Mouse (Mus musculus) hindbrain, embryonic 11.5 days (tissue): ENCODE measurements at regions not wholly inside any gene's neighbourhood (a gene's known extent, or its start where the extent isn't known, plus 50 kb on each side); places are given as distances from the start of the nearest gene placed in this dataset.

Experiments used
- ATAC-seq: fragments of 200-750 bp; cut with Nextera tagmentation; 2 replicates; pipeline ENCODE4 v1.8.0; 2017; ENCODE audit warnings: mild to moderate bottlenecking, moderate TSS enrichment, moderate library complexity; ENCODE audit not compliant: low FRiP score
- DNase-seq: peaks from one replicate; pipeline ENCODE4 v3.0.0-alpha.2; 2015; ENCODE audit warnings: low spot score
- H3K27ac ChIP-seq: fragments of 300-500 bp; sonication (generic); 2 replicates; pipeline ENCODE4 v1.5.1; 2014; ENCODE audit warnings: mild to moderate bottlenecking, low read depth, low read length
- H3K27me3 ChIP-seq: fragments of 300-500 bp; sonication (generic); 2 replicates; pipeline ENCODE4 v1.6.1; 2014; ENCODE audit warnings: mild to moderate bottlenecking, low read length, moderate library complexity, mixed read lengths; ENCODE audit not compliant: control insufficient read depth, insufficient read depth
- H3K36me3 ChIP-seq: fragments of 300-500 bp; sonication (generic); 2 replicates; pipeline ENCODE4 v1.6.1; 2014; ENCODE audit warnings: mild to moderate bottlenecking, low read length, moderate library complexity, mixed read lengths; ENCODE audit not compliant: control insufficient read depth, insufficient read depth
- H3K4me1 ChIP-seq: fragments of 300-500 bp; sonication (generic); replicated peaks from 2 replicates; pipeline ENCODE4 v1.6.1; 2014; ENCODE audit warnings: low read length, mixed read lengths; ENCODE audit not compliant: control insufficient read depth, insufficient read depth
- H3K4me2 ChIP-seq: fragments of 300-500 bp; sonication (generic); replicated peaks from 2 replicates; pipeline ENCODE4 v1.6.1; 2014; ENCODE audit warnings: mild to moderate bottlenecking, low read depth, low read length
- H3K4me3 ChIP-seq: fragments of 300-500 bp; sonication (generic); 2 replicates; pipeline ENCODE4 v1.5.1; 2014; ENCODE audit warnings: low read depth, low read length
- H3K9ac ChIP-seq: fragments of 300-500 bp; sonication (generic); 2 replicates; pipeline ENCODE4 v1.6.1; 2014; ENCODE audit warnings: low read depth, low read length
- H3K9me3 ChIP-seq: fragments of 300-500 bp; sonication (generic); 2 replicates; pipeline ENCODE4 v1.6.1; 2016; ENCODE audit warnings: low read length; ENCODE audit not compliant: control insufficient read depth
- WGBS: fragments of 180-500 bp; shearing (Covaris S2); extraction: QIAGEN DNeasy Blood & Tissue Kit; methylation state at CpG from one replicate; pipeline ENCODE4 v1.1.7; 2014; 5-methylcytosine and 5-hydroxymethylcytosine counted together

DNA sequence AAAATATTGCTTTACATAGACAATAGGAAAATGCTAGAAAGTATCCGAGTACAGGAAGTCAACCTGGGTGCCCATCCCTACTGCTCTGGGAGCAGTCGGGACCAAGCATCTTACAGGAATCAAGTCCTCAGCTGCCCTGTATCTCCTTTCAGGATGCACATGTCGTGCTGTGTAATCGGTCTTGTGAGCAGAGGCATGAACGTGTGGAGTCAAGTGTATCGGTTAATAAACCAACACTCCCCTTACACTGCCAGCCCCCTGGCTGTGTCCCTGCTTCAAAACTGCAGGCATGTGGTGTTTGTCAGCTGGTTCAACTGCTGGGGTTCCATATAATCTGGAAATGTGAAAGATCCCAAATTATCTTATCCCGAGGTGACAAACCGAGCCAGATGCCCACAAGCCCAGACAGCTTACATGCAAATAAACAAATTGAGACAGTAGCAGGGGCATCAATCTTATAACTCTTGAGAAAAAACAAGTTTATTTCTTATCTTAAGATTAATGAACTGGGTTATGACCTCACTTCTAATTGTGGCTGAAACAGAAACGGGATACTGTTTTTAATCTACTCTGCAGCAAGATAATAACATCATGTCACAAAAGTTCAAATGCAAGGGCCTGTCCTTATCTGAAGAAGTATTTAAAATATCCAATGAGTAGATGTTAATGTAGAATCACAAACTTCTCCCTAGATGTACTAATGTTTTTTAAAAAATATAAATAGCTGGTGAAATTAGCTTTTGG lies 193.6 kb downstream of the Qdpr start:
- Histone ChIP-seq H3K27ac (no peak overlapping the region), H3K4me1 (no peaks in the 10 kb centered on the region), H3K36me3 (no peaks in the 10 kb centered on the region), H3K4me3 (no peak overlapping the region), H3K9me3 (no peaks in the 10 kb centered on the region), H3K4me2 (no peak overlapping the region), H3K9ac (no peak overlapping the region), H3K27me3 (no peaks in the 10 kb centered on the region)
- WGBS, result 79% methylated on average over 9 of the region's 9 CpGs
- DNase-seq (no peak), ATAC-seq (no peak)

DNA sequence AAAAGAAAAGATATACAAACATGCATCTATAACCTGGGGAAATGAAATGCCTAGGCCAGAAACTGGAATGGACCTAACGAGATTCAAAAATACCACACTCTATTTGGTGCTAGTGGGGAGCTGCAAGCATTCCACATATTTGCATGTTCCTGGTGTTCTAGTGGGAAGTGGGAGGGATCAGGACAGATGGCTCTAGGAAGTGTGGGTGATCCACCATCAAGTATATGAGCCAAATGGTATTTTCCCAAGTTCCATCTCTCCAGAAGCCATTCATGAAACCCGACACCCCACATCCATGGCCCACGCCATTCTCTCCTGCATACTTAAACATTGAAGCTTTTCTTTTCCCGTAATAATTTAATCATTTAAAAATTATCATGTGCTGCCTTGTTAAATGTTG lies 218.2 kb downstream of the Qdpr start:
- H3K4me1 ChIP-seq, result no peaks in the 10 kb centered on the region
- H3K4me3 ChIP-seq, result no peak overlapping the region
- 84% methylated on average over 4 of the region's 4 CpGs for WGBS
- DNase-seq, result no peak
- H3K27ac ChIP-seq, result no peak overlapping the region
- no peaks in the 10 kb centered on the region for H3K9me3 ChIP-seq
- ATAC-seq, result no peak
- no peaks in the 10 kb centered on the region for H3K36me3 ChIP-seq
- no peak overlapping the region for H3K4me2 ChIP-seq
- no peaks in the 10 kb centered on the region for H3K27me3 ChIP-seq
- no peak overlapping the region for H3K9ac ChIP-seq

DNA sequence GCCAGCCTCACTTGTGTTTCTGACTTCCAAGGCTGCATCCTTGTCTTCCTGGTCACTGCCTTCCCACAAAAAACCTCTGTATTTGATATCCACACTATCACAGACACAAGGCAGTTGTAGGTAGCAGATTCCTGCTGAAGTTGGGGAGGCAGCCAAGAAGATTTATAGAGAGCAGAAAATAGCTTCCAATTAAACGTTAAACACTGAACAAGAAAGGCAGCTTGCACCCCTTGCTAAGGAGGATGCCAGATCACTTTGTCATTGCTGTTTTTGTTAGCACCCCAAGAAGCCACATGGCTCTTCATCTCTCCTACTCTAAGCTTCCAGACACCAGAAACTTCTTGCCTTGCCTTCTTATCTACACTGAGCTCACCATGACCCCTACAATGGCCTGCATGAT lies 219.9 kb downstream of the Qdpr start:
- ATAC-seq, result no peak
- Histone ChIP-seq H3K36me3 (no peaks in the 10 kb centered on the region), H3K9ac (no peak overlapping the region), H3K9me3 (no peaks in the 10 kb centered on the region), H3K4me1 (no peaks in the 10 kb centered on the region), H3K4me2 (no peak overlapping the region), H3K27ac (no peak overlapping the region), H3K27me3 (no peaks in the 10 kb centered on the region), H3K4me3 (no peak overlapping the region)
- DNase-seq, result no peak
- 84% methylated on average over 1 of the region's 1 CpGs for whole genome bisulfite sequencing

DNA sequence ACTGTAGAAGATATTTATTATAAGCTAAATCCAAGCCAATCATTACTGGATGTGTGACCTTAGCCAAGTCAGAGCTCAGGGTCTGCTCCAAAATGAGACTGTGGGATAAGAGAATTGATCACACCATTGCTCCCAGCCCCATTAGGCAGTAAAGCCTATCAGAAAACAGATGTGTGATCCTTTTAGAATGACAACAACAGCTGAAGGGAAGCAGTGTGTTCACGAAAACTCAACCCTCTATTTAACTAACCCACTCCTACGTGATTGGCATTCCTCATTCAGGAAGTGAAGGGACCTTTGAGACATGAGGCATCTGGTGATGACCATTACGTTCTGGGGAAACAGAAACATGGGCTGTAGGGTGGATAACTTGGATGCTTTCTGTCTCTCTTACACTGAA lies 220.6 kb downstream of the Qdpr start:
- Histone ChIP-seq H3K4me3 (no peak overlapping the region), H3K9me3 (no peaks in the 10 kb centered on the region), H3K4me2 (no peak overlapping the region), H3K27me3 (no peaks in the 10 kb centered on the region), H3K9ac (no peak overlapping the region), H3K36me3 (no peaks in the 10 kb centered on the region), H3K4me1 (no peaks in the 10 kb centered on the region), H3K27ac (no peak overlapping the region)
- 68% methylated on average over 3 of the region's 3 CpGs for WGBS
- ATAC-seq, result no peak
- DNase-seq, result no peak

DNA sequence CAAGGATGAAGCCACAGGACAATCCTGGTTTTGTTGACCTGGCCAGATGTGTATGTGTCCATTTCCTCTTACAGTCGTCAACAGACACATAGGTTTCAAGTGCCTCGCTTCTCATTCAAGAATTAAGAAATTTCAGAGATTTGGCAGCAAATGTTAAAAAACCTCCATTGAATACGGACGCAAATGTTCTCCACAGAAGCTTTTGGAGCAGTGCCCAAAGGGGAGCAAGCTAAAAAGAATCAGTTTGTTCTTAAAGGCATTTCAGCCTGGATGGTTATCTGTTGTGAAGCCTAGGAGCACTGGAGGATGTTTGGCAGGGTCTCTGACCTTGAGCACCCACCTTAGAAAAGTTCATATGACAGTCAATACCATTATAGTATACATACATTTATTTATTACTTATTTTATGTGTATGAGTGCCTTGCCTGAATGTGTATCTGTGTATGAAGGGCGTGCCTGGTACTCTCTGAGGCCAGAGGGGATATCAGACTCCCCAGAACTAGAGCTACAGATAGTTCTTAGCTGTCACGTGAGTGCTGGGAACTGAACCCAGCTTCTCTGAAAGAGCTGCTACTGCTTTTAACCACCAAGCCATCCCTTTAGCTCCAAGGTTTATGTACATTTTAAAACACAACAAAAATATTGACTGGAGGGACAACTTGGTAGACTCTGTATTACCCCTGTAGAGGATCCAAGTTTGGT lies 221.7 kb downstream of the Qdpr start:
- no peak for ATAC-seq
- H3K4me2 ChIP-seq, result no peak overlapping the region
- H3K36me3 ChIP-seq, result no peaks in the 10 kb centered on the region
- H3K4me3 ChIP-seq, result no peak overlapping the region
- H3K9ac ChIP-seq, result no peak overlapping the region
- no peak overlapping the region for H3K27ac ChIP-seq
- H3K4me1 ChIP-seq, result no peaks in the 10 kb centered on the region
- no peaks in the 10 kb centered on the region for H3K27me3 ChIP-seq
- H3K9me3 ChIP-seq, result no peaks in the 10 kb centered on the region
- no peak for DNase-seq
- 91% methylated on average over 6 of the region's 6 CpGs for WGBS

DNA sequence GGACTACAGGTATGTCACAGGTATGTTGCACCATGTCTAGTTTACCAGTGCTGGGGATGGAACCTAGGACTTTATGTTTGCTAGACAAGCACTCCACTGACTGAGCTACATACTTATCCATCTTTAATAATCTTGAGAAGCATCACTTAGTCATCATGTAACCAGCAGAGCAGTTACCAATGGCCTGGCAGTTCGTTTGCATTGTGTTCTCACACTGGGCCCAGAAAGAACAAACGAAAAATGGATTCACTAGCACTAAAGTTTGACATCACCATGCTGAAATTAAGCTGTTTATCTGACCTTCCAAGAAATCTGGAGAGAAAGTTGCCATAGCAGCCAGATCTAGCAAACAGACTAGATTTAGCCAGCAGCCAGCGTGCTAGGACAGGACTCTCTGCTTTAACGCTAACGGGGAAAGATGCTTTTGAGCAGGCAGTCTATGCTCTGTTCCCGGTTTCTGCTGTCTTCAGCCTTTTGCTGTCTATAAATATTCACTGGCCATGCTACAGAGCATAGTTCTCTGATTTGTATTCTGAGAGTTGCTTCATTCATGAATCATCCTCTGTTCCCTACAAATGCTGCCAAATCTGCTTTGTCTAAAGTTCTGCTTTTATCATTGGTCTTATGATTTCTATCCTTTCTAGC lies 229.6 kb downstream of the Qdpr start:
- Histone ChIP-seq H3K4me2 (no peak overlapping the region), H3K27ac (no peak overlapping the region), H3K4me1 (no peaks in the 10 kb centered on the region), H3K4me3 (no peak overlapping the region), H3K36me3 (no peaks in the 10 kb centered on the region), H3K9me3 (no peaks in the 10 kb centered on the region), H3K9ac (no peak overlapping the region), H3K27me3 (no peaks in the 10 kb centered on the region)
- ATAC-seq, result no peak
- no peak for DNase-seq
- 90% methylated on average over 6 of the region's 6 CpGs for WGBS

DNA sequence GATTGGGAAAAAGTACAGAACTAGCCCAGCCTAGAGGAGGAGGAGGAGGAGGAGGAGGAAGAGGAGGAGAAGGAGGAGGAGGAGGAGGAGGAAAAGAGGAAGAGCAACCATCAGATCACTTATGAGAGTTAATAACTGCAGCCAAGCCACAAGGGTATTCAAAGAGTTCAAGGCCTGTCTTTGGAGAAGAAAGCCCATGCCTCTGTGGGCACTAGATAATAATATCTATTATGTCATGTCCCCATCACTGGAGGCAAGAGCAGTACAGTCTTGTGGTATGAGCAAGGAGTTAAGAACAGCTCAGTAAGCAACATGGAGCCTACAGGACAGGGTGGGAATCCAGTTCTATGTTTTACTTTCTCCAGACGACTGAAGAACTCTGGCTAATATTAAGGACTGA lies 230.5 kb downstream of the Qdpr start:
- Histone ChIP-seq H3K4me3 (no peak overlapping the region), H3K27me3 (no peaks in the 10 kb centered on the region), H3K36me3 (no peaks in the 10 kb centered on the region), H3K9ac (no peak overlapping the region), H3K4me2 (no peak overlapping the region), H3K27ac (no peak overlapping the region), H3K4me1 (no peaks in the 10 kb centered on the region), H3K9me3 (no peaks in the 10 kb centered on the region)
- ATAC-seq (no peak), DNase-seq (no peak)
- WGBS, result 80% methylated on average over 1 of the region's 1 CpGs

DNA sequence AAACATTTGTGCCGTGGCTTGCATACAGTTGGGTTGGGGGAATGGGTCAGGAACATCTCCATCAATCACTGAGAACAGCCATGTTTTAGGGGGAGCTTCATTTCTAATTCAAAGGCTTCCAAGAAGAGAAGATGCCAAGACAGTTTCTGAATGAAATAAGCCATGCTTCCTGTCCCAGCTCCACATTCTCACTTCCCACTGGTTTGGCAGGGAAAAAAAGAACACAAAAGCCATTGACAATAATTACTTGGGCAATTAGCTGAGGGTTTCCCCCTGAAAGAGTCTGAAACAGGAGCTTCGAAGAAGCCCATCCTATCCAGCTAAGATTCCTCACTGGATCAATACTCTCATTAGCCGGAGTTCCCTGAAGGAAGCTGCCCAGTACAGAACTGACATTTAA lies 230.9 kb downstream of the Qdpr start:
- Histone ChIP-seq H3K36me3 (no peaks in the 10 kb centered on the region), H3K27ac (no peak overlapping the region), H3K4me2 (no peak overlapping the region), H3K27me3 (no peaks in the 10 kb centered on the region), H3K4me1 (no peaks in the 10 kb centered on the region), H3K9ac (no peak overlapping the region), H3K4me3 (no peak overlapping the region), H3K9me3 (no peaks in the 10 kb centered on the region)
- DNase-seq (no peak), ATAC-seq (no peak)
- WGBS, result 50% methylated on average over 3 of the region's 3 CpGs

DNA sequence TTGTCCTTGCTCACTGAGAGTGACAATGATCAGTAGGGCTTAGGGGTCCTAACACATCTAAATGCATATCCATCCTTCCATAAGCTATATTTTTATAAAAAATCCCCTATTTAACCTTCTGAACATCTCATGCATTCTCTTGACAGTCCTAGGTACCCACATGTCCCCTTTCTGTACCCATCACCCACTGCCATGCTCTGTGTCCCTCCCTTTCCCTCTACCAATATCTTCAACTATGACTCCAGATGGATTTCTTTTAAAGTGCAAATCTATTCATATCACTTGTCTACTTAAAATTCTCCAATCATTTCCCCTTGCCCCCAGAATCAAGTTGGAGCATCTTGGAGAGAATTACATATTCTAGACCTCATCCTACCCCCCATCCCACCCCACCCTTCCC lies 235.6 kb downstream of the Qdpr start:
- no peak overlapping the region for H3K27ac ChIP-seq
- H3K36me3 ChIP-seq, result no peaks in the 10 kb centered on the region
- H3K4me2 ChIP-seq, result no peak overlapping the region
- ATAC-seq (no peak), DNase-seq (no peak)
- no peaks in the 10 kb centered on the region for H3K9me3 ChIP-seq
- no peaks in the 10 kb centered on the region for H3K27me3 ChIP-seq
- H3K9ac ChIP-seq, result no peak overlapping the region
- H3K4me1 ChIP-seq, result no peaks in the 10 kb centered on the region
- H3K4me3 ChIP-seq, result no peak overlapping the region
